Mouse (Mus musculus) midbrain, postnatal 0 days (tissue): ENCODE data around the gene Krt26. TPM values are rescaled to one million over a fixed set of nuclear protein-coding genes. Genes with fewer than 3 reads are reported as not detected.
A peak's percentile ranks its signal among the peaks of the same experiment; 100 is the strongest.

Source experiments
- ATAC-seq: fragments of 200-750 bp; cut with Nextera tagmentation; 2 replicates; pipeline ENCODE4 v1.8.0; 2017; ENCODE audit warnings: moderate number of reproducible peaks, mild to moderate bottlenecking, moderate TSS enrichment, moderate library complexity; ENCODE audit not compliant: low FRiP score
- DNase-seq: peaks from one replicate; pipeline ENCODE4 v3.0.0-alpha.2; 2015; ENCODE audit warnings: low spot score
- H3K27ac ChIP-seq: fragments of 300-500 bp; sonication (generic); 2 replicates; pipeline ENCODE4 v1.5.1; 2014; ENCODE audit warnings: low read depth, mild to moderate bottlenecking, low read length, mixed read lengths
- H3K27me3 ChIP-seq: fragments of 300-500 bp; sonication (generic); 2 replicates; pipeline ENCODE4 v1.6.1; 2014; ENCODE audit warnings: low read length, control low read depth, mixed read lengths; ENCODE audit not compliant: insufficient read depth
- H3K36me3 ChIP-seq: fragments of 300-500 bp; sonication (generic); 2 replicates; pipeline ENCODE4 v1.6.1; 2014; ENCODE audit warnings: low read length, control low read depth, mixed read lengths; ENCODE audit not compliant: insufficient read depth
- H3K4me1 ChIP-seq: fragments of 300-500 bp; sonication (generic); 2 replicates; pipeline ENCODE4 v1.6.1; 2014; ENCODE audit warnings: mild to moderate bottlenecking, control low read depth, antibody characterized with exemption, low read length, mixed read lengths; ENCODE audit not compliant: insufficient read depth
- H3K4me2 ChIP-seq: fragments of 300-500 bp; sonication (generic); 2 replicates; pipeline ENCODE4 v1.6.1; 2014; ENCODE audit warnings: low read depth, mild to moderate bottlenecking, low read length, mixed read lengths; ENCODE audit not compliant: poor library complexity, severe bottlenecking
- H3K4me3 ChIP-seq: fragments of 300-500 bp; sonication (generic); 2 replicates; pipeline ENCODE4 v1.5.1; 2014; ENCODE audit warnings: low read depth, mild to moderate bottlenecking, low read length, moderate library complexity
- H3K9ac ChIP-seq: fragments of 300-500 bp; sonication (generic); replicated peaks from 2 replicates; pipeline ENCODE4 v1.6.1; 2014; ENCODE audit warnings: mild to moderate bottlenecking, low read length, moderate library complexity, mixed read lengths; ENCODE audit not compliant: poor library complexity, severe bottlenecking
- H3K9me3 ChIP-seq: fragments of 300-500 bp; sonication (generic); 2 replicates; pipeline ENCODE4 v1.6.1; 2016; ENCODE audit warnings: low read length, control low read depth
- CTCF ChIP-seq: IDR thresholded peaks from 2 replicates; pipeline ENCODE4 v1.5.1; 2016; ENCODE audit warnings: antibody characterized with exemption, mild to moderate bottlenecking
- WGBS: fragments of 180-500 bp; shearing (Covaris S2); extraction: QIAGEN DNeasy Blood & Tissue Kit; methylation state at CpG from one replicate; pipeline ENCODE4 v1.1.7; 2014; 5-methylcytosine and 5-hydroxymethylcytosine counted together
- polyA plus RNA-seq: library from polyadenylated mRNA; unstranded; fragments of >200 nt; fragmentation: Nextera tagmentation; extraction: Ambion mirVana; gene quantifications from 2 replicates; pipeline ENCODE4 v1.2.1, GENCODE M21; 2015
- total RNA-seq: library from RNA; depleted of rRNA; stranded (reverse); fragments of >200 nt; gene quantifications from 2 replicates; pipeline ENCODE4 v1.2.3, GENCODE M21; 2014

Gene Krt26
- total and polyA plus RNA-seq, 2 experiments from 2014 or later: 0.11 to 0.46 TPM

DNA sequence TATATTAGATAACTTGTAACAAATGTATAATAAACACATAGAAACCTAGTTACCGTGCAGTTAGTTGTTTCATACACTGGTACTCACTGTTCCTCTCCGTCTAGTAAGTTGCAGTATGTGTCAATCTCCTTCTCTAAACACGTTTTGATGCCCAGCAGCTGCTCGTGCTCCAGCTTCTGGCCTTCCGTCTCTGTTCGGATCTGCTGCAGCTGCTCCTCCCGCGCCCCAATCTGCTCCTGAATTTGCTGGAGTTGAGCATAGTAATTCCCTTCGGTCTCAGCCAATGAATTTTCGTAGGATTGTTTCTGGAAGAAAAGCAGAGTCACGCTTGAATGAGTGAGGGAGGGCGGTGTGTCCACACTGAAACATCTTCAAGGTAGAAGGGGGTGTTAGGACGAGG, 4.3 kb downstream of the Krt26 start:
- WGBS: 34% methylated on average over 13 of the region's 13 CpGs
- DNase-seq: peak; percentile 45
- H3K9ac ChIP-seq: no peak overlapping the region
- no peaks in the 10 kb centered on the region for H3K27me3 ChIP-seq
- no peaks in the 10 kb centered on the region for H3K9me3 ChIP-seq
- 0 out of 2 replicates have a peak overlapping the region, but pooled peaks have one; percentile 1 for H3K4me2 ChIP-seq
- no peak for ATAC-seq
- TF ChIP-seq CTCF: no peak
- no peak overlapping the region for H3K4me3 ChIP-seq
- no peaks in the 10 kb centered on the region for H3K4me1 ChIP-seq
- no peak overlapping the region for H3K27ac ChIP-seq
- no peaks in the 10 kb centered on the region for H3K36me3 ChIP-seq

DNA sequence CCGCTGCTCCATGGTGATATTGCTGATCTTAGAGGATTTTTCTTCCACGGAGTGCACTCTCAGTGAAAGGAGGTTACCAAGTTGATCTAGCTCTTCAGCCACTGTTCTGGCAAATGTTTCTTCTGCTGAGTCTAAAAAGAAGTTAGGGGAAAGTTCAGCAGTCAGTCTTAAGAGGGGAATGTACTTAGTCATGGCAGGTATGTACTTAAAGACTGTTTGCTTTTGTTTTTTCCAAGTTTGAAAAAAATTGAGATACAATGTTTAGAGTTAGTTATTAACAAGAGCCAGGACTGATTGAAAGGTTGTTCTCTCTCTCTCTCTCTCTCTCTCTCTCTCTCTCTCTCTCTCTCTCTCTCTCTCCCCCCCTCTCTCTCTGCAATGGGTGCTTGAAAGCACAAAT, 8.1 kb downstream of the Krt26 start:
- no peaks in the 10 kb centered on the region for H3K27me3 ChIP-seq
- ATAC-seq (no peak), DNase-seq (no peak)
- no peaks in the 10 kb centered on the region for H3K4me1 ChIP-seq
- H3K4me3 ChIP-seq: no peak overlapping the region
- H3K27ac ChIP-seq: no peak overlapping the region
- no peak overlapping the region for H3K9ac ChIP-seq
- H3K36me3 ChIP-seq: no peaks in the 10 kb centered on the region
- no peak overlapping the region for H3K4me2 ChIP-seq
- H3K9me3 ChIP-seq: no peaks in the 10 kb centered on the region
- WGBS: 61% methylated on average over 2 of the region's 2 CpGs
- no peak for TF ChIP-seq CTCF

DNA sequence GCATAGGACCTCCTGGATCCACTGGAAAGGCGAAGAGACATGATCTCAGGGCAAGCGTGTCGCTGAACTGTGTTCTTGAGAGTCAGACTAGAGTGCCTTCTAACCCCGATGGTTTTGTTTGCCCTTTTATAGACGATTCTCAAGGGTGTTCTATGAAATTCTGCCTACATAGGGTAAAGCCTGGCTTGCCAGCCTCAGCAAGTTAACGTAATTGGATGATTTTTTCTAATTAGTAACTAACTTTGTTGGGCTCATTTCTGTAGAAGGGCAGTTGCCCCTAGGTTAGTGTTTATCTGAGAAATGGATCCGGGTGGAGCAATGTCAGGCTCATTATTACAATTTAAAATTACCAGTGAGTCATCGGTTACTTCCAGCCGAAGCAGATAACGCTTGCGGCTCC, 14.9 kb downstream of the Krt26 start, which contains the start of gene Krt25:
TSS of gene Krt25 (minus strand) at position 101 of the 400 bp plus-strand sequence.
- H3K36me3 ChIP-seq: no peaks in the 10 kb centered on the region
- no peaks in the 10 kb centered on the region for H3K27me3 ChIP-seq
- DNase-seq (no peak), ATAC-seq (no peak)
- no peak within 1 kb of the TSS for H3K9ac ChIP-seq
- no peaks in the 10 kb centered on the region for H3K4me1 ChIP-seq
- no peak within 1 kb of the TSS for H3K27ac ChIP-seq
- no peak within 1 kb of the TSS for H3K4me2 ChIP-seq
- 94% methylated on average over 11 of the region's 11 CpGs for WGBS
- H3K4me3 ChIP-seq: no peak within 1 kb of the TSS
- no peaks in the 10 kb centered on the region for H3K9me3 ChIP-seq
- TF ChIP-seq CTCF: no peak

DNA sequence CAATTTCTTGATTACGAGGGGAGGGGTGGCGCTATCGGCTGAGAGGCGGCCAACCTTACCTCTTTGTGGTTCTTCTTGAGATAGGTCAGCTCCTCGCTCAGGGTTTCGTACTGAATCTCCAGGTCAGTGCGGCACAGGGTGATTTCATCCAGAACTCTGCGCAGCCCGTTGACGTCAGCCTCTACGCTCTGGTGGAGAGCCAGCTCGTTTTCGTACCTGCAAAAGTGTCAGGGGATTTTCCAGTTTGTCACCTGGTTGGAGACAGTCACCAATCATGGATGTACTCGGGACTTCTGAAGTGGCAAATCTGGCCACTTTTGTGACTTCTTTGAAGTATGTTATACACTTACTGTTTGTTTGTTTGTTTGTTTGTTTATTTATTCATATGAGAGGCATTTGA, 16.7 kb downstream of the Krt26 start:
- no peak for TF ChIP-seq CTCF
- 94% methylated on average over 14 of the region's 14 CpGs for WGBS
- Histone ChIP-seq H3K9ac (no peak overlapping the region), H3K4me2 (no peak overlapping the region), H3K4me3 (no peak overlapping the region), H3K36me3 (no peaks in the 10 kb centered on the region), H3K4me1 (no peaks in the 10 kb centered on the region), H3K9me3 (no peaks in the 10 kb centered on the region), H3K27ac (no peak overlapping the region), H3K27me3 (no peaks in the 10 kb centered on the region)
- DNase-seq (no peak), ATAC-seq (no peak)

DNA sequence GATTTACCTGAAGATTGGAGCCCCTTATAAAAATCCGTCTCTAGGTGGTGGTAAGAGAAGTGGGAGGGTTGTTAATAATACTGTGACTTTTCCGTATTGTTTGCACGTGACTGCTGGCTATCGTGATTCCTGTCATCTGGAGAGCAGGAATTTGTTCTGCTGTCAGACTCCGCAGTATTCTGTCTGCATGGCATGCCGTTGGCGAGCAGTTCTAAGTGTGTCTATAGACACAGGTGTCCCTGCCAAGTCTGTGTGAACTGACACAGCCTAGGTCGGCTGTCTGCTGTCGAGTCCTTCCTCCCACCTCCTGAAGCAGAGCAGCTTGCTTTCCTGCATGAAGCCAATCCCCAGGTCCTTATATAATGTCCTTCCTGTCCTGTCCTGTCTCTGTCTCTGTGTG, 18.6 kb downstream of the Krt26 start:
- Histone ChIP-seq H3K4me1 (no peaks in the 10 kb centered on the region), H3K27me3 (no peaks in the 10 kb centered on the region), H3K36me3 (no peaks in the 10 kb centered on the region), H3K9me3 (no peaks in the 10 kb centered on the region), H3K9ac (no peak overlapping the region), H3K4me2 (no peak overlapping the region), H3K4me3 (no peak overlapping the region), H3K27ac (no peak overlapping the region)
- TF ChIP-seq CTCF: no peak
- no peak for DNase-seq
- no peak for ATAC-seq
- WGBS: 72% methylated on average over 9 of the region's 9 CpGs

DNA sequence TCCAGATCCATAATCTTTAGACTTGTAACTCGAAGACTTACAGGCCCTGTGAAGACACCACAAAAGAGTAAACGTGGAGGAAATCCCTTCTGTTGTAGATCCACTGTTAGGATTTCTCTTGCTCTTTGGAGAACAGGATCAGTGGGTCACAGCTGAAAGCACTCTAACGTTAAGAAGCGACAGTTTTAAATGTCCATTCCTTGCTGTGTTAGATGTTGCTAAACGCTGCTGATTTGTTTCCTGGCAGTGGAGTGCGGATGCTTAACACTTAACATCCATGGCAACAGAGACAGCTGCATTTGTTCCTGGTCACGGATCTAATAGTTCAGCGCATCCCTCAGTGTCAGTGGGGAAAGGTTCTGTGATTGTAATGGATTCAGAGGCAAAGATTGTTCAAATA, 21.2 kb downstream of the Krt26 start:
- ATAC-seq (no peak), DNase-seq (no peak)
- TF ChIP-seq CTCF: no peak
- Histone ChIP-seq H3K4me3 (no peak overlapping the region), H3K4me1 (no peaks in the 10 kb centered on the region), H3K9ac (no peak overlapping the region), H3K9me3 (no peaks in the 10 kb centered on the region), H3K4me2 (no peak overlapping the region), H3K36me3 (no peaks in the 10 kb centered on the region), H3K27ac (no peak overlapping the region), H3K27me3 (no peaks in the 10 kb centered on the region)
- 29% methylated on average over 8 of the region's 8 CpGs for WGBS

DNA sequence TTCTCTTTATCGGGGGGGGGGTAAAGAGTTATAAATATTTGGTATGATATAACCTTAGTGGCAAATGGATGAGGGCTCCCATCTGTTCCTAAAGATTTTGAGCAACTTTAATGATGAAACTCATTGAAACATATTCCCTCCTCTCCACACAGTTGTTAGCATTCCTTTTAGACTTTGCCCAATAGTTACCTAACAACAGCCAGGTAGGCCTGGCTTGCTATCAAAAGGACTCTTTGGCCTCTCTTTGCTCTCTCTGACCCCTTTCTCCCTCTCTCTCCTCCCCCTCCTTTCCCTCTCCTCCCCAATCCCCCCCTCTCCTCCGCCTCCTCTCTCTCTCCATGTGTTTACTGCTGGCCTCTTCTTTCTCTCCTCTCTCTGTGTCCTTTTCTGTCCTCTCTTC, 23.2 kb downstream of the Krt26 start:
- no peak for TF ChIP-seq CTCF

More for the DNA sequence above, 23.2 kb downstream of the Krt26 start:
- WGBS: 87% methylated on average over 2 of the region's 2 CpGs
- H3K4me3 ChIP-seq: no peak overlapping the region
- no peaks in the 10 kb centered on the region for H3K36me3 ChIP-seq
- no peak for DNase-seq
- H3K27me3 ChIP-seq: no peaks in the 10 kb centered on the region
- no peaks in the 10 kb centered on the region for H3K4me1 ChIP-seq
- no peak overlapping the region for H3K4me2 ChIP-seq
- ATAC-seq: no peak
- H3K9ac ChIP-seq: no peak overlapping the region
- H3K27ac ChIP-seq: no peak overlapping the region
- H3K9me3 ChIP-seq: no peaks in the 10 kb centered on the region
